9 mouse cellular contexts compared by ENCODE assay signal in genomic region chr10:75364796-75365195, GRCm38 (mm10). TPM values are rescaled to one million over a fixed set of nuclear protein-coding genes. Genes with fewer than 3 reads are reported as not detected.
DNase-seq lines count a peak whose midpoint lies in the region; ATAC-seq lines count a peak whose summit lies in the region.
"Had no signal": no experiment of that assay in that cellular context is flagged by ENCODE, and none has a peak within 500 bp of the region (broad histone marks: within the 10 kb centered on the region; RNA-seq: fewer than 3 reads in every experiment).

No protein-coding gene starts in this region.

- H3K36me3 ChIP-seq in heart, embryonic 15.5 days: no peaks in the 10 kb centered on the region
- H3K36me3 ChIP-seq in neural tube, embryonic 11.5 days (ENCODE audit: control insufficient read depth, insufficient read depth, low read length): no peaks in the 10 kb centered on the region
- H3K36me3 ChIP-seq in intestine, embryonic 16.5 days (ENCODE audit: control insufficient read depth, insufficient read depth, low read length): no peaks in the 10 kb centered on the region
- H3K36me3 ChIP-seq: embryonic facial prominence, embryonic 13.5 days had no signal

- DNase-seq in heart, postnatal 25 days (ENCODE audit: low spot score): no peak
- no peak for DNase-seq in neural tube, embryonic 11.5 days (ENCODE audit: low spot score)
- DNase-seq in neural tube, embryonic 10.5 days (ENCODE audit: extremely low spot score, low spot score): no peak
- no peak for DNase-seq in urinary bladder, postnatal 10 days (ENCODE audit: low spot score)
- no peak for DNase-seq in gastrocnemius, postnatal 10 days
- no peak for DNase-seq in right cerebral cortex, adult 2 months (ENCODE audit: low spot score in 2 of 2)

- H3K4me2 ChIP-seq in heart, embryonic 15.5 days: peak overlapping the region; percentile 9; the same call in 1 of the 2 replicates
- H3K4me2 ChIP-seq in neural tube, embryonic 11.5 days (ENCODE audit: low read depth): no peak overlapping the region
- no peak overlapping the region for H3K4me2 ChIP-seq in intestine, embryonic 16.5 days (ENCODE audit: low read depth, low read length)

- no peak for ATAC-seq in heart, embryonic 15.5 days (replicated peaks; ENCODE audit: insufficient number of reproducible peaks, insufficient read depth, low FRiP score, low read depth)
- peak; percentile 38; the same call in 1 of the 2 replicates for ATAC-seq in neural tube, embryonic 11.5 days (ENCODE audit: insufficient read depth, low FRiP score, low TSS enrichment)
- ATAC-seq in intestine, embryonic 16.5 days: peak; percentile 61

- WGBS in heart, embryonic 15.5 days: 65% methylated on average over 9 of the region's 9 CpGs
- WGBS in neural tube, embryonic 11.5 days: 90% methylated on average over 9 of the region's 9 CpGs
- WGBS in intestine, embryonic 16.5 days: 79% methylated on average over 9 of the region's 9 CpGs

- H3K4me3 ChIP-seq in heart, embryonic 15.5 days: no peak overlapping the region; the same call in 1 of the 2 replicates
- no peak overlapping the region for H3K4me3 ChIP-seq in neural tube, embryonic 11.5 days (ENCODE audit: low read depth, low read length)
- H3K4me3 ChIP-seq in intestine, embryonic 16.5 days (ENCODE audit: low read length): no peak overlapping the region

- peak overlapping the region; percentile 91 for H3K27ac ChIP-seq in heart, embryonic 15.5 days
- no peak overlapping the region for H3K27ac ChIP-seq in neural tube, embryonic 11.5 days (ENCODE audit: low read depth, low read length)
- peak overlapping the region; percentile 7 for H3K27ac ChIP-seq in intestine, embryonic 16.5 days (ENCODE audit: low read length)
- H3K27ac ChIP-seq: embryonic facial prominence, embryonic 13.5 days had no signal

- peaks cover 24% of the 10 kb centered on the region for H3K4me1 ChIP-seq in heart, embryonic 15.5 days (replicated peaks)
- 0 out of 2 replicates have a peak, but pooled peaks cover 3% of the 10 kb centered on the region for H3K4me1 ChIP-seq in neural tube, embryonic 11.5 days (ENCODE audit: control insufficient read depth, insufficient read depth, low read length)
- H3K4me1 ChIP-seq in intestine, embryonic 16.5 days (ENCODE audit: control insufficient read depth, insufficient read depth, low read length): peaks cover 7% of the 10 kb centered on the region
- H3K4me1 ChIP-seq: embryonic facial prominence, embryonic 13.5 days had no signal

- no peak overlapping the region for H3K9ac ChIP-seq in heart, embryonic 15.5 days
- no peak overlapping the region for H3K9ac ChIP-seq in neural tube, embryonic 11.5 days (ENCODE audit: low read length)
- H3K9ac ChIP-seq in intestine, embryonic 16.5 days (ENCODE audit: low read depth, low read length): no peak overlapping the region
- H3K9ac ChIP-seq: embryonic facial prominence, embryonic 13.5 days had no signal

- H3K27me3 ChIP-seq in heart, embryonic 15.5 days: no peaks in the 10 kb centered on the region
- H3K27me3 ChIP-seq in neural tube, embryonic 11.5 days (ENCODE audit: control insufficient read depth, insufficient read depth, low read length): no peaks in the 10 kb centered on the region
- no peaks in the 10 kb centered on the region for H3K27me3 ChIP-seq in intestine, embryonic 16.5 days (replicated peaks; ENCODE audit: control insufficient read depth, insufficient read depth, low read length)
- H3K27me3 ChIP-seq: embryonic facial prominence, embryonic 13.5 days had no signal

- no peaks in the 10 kb centered on the region for H3K9me3 ChIP-seq in heart, embryonic 15.5 days (replicated peaks)
- no peaks in the 10 kb centered on the region for H3K9me3 ChIP-seq in neural tube, embryonic 11.5 days (ENCODE audit: control insufficient read depth, low read length)
- no peaks in the 10 kb centered on the region for H3K9me3 ChIP-seq in intestine, embryonic 16.5 days (ENCODE audit: control insufficient read depth, low read length)
- H3K9me3 ChIP-seq: embryonic facial prominence, embryonic 13.5 days had no signal

- intact Hi-C loops in heart, postnatal 25 days (cut with DNase I): no loop called here

RNA-seq across cellular contexts. Expression of gene Upb1, which starts 36.1 kb away (rescaled TPM):
- 0.62 and 0.75 TPM in 2 replicates for polyA plus RNA-seq in heart, embryonic 15.5 days (2015; fragmentation: Nextera tagmentation; extraction: Ambion mirVana)
- total RNA-seq in heart, postnatal 25 days (2021): under 1 TPM; 0.22 to 0.70 TPM
- not detected in 2 replicates for polyA plus RNA-seq in neural tube, embryonic 11.5 days (2014; fragmentation: Nextera tagmentation; extraction: Ambion mirVana)
- 0.98 and 1.8 TPM in 2 replicates for polyA plus RNA-seq in intestine, embryonic 16.5 days (2015; fragmentation: Nextera tagmentation; extraction: Ambion mirVana)
- under 1 TPM; 0.20 to 0.21 TPM for total RNA-seq in gastrocnemius, postnatal 10 days (2021)

RNA-seq across cellular contexts. Expression of gene Adora2a, which starts 48.1 kb away (rescaled TPM):
- polyA plus RNA-seq in heart, embryonic 15.5 days (2015; fragmentation: Nextera tagmentation; extraction: Ambion mirVana): 5.7 and 6.3 TPM in 2 replicates
- 10 to 100 TPM in 1 of 2 experiments, 1 to 10 TPM in 1; 9.6 to 13.8 TPM for total RNA-seq in heart, postnatal 25 days (2021)
- 4.1 and 4.5 TPM in 2 replicates for polyA plus RNA-seq in neural tube, embryonic 11.5 days (2014; fragmentation: Nextera tagmentation; extraction: Ambion mirVana)
- 2.9 and 3.2 TPM in 2 replicates for polyA plus RNA-seq in intestine, embryonic 16.5 days (2015; fragmentation: Nextera tagmentation; extraction: Ambion mirVana)
- total RNA-seq in gastrocnemius, postnatal 10 days (2021): 1 to 10 TPM; 4.3 to 6.2 TPM
